ENCODE assay signal across 8 mouse cellular contexts in the genomic region with DNA sequence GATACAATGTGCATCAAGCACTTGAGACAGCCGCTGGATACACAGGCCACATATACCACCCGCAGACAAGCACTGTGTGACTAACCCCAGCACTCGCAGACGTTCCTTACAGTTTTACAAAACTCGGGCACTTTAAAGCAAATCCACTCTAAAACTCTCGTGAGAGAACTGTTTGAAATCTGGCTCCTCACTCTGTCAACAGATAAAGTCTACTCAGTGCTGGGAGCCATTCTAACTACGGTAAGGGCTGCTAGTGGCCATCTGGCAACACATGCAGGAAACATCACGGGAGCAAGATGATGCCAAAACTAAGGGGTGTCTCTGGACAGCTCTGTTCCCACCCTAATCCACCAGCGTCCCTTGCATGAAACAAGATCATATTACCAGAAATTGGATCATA. TPM values are rescaled to one million over a fixed set of nuclear protein-coding genes. Genes with fewer than 3 reads are reported as not detected.
DNase-seq lines count a peak whose midpoint lies in the region; ATAC-seq lines count a peak whose summit lies in the region.

No protein-coding gene starts in this region.

- H3K4me2 ChIP-seq in kidney, embryonic 14.5 days (replicated peaks; ENCODE audit: low read depth, low read length), result peak overlapping the region; percentile 68
- peak overlapping the region; percentile 76 for H3K4me2 ChIP-seq in heart, embryonic 14.5 days (ENCODE audit: low read length)

- peak overlapping the region; percentile 97 for H3K4me3 ChIP-seq in kidney, embryonic 14.5 days (ENCODE audit: low read length)
- H3K4me3 ChIP-seq in heart, embryonic 14.5 days (ENCODE audit: control insufficient read depth in 1 of 2, insufficient read depth in 1 of 2, low read depth in 1 of 2, low read length in 2 of 2), result peak overlapping the region; percentile 45 to 95
- H3K4me3 ChIP-seq in macrophage (ENCODE audit: inconsistent target), result peak overlapping the region; percentile 83

- 51% methylated on average over 9 of the region's 9 CpGs for WGBS in kidney, embryonic 14.5 days
- 35% methylated on average over 9 of the region's 9 CpGs for WGBS in heart, embryonic 14.5 days
- WGBS in macrophage (ENCODE audit: missing documents), result 13% methylated on average over 9 of the region's 9 CpGs

- peak overlapping the region; percentile 97; the same call in 1 of the 2 replicates for H3K9ac ChIP-seq in kidney, embryonic 14.5 days (ENCODE audit: low read depth, low read length)
- peak overlapping the region; percentile 95 for H3K9ac ChIP-seq in heart, embryonic 14.5 days (ENCODE audit: low read length)

- ATAC-seq in kidney, embryonic 14.5 days (ENCODE audit: low FRiP score, low TSS enrichment), result no peak
- ATAC-seq in heart, embryonic 14.5 days (ENCODE audit: insufficient number of reproducible peaks, insufficient read depth, low FRiP score, low read depth), result no peak

- no peaks in the 10 kb centered on the region for H3K27me3 ChIP-seq in kidney, embryonic 14.5 days (ENCODE audit: control insufficient read depth, insufficient read depth, low read length)
- no peaks in the 10 kb centered on the region for H3K27me3 ChIP-seq in heart, embryonic 14.5 days (ENCODE audit: control insufficient read depth, insufficient read depth, low read length)

- no peak for DNase-seq in kidney, adult 9 months
- peak; percentile 26 for DNase-seq in NIH3T3 (ENCODE audit: low read depth)
- DNase-seq in left cerebral cortex, adult 11 months (ENCODE audit: low spot score), result no peak
- no peak for DNase-seq in frontal cortex, postnatal 25 days (ENCODE audit: low spot score in 2 of 2)
- DNase-seq in adrenal gland, postnatal 14 days, result no peak

- peaks cover 64% of the 10 kb centered on the region for H3K79me2 ChIP-seq in macrophage (ENCODE audit: inconsistent target)

- no peaks in the 10 kb centered on the region for H3K9me3 ChIP-seq in kidney, embryonic 14.5 days (ENCODE audit: control insufficient read depth, low read length)
- no peaks in the 10 kb centered on the region for H3K9me3 ChIP-seq in heart, embryonic 14.5 days (ENCODE audit: control insufficient read depth, low read length)

- H3K36me3 ChIP-seq in kidney, embryonic 14.5 days (ENCODE audit: control insufficient read depth, insufficient read depth, low read length), result no peaks in the 10 kb centered on the region
- H3K36me3 ChIP-seq in heart, embryonic 14.5 days (ENCODE audit: control insufficient read depth, insufficient read depth, low read length), result no peaks in the 10 kb centered on the region
- no peaks in the 10 kb centered on the region for H3K36me3 ChIP-seq in macrophage (ENCODE audit: inconsistent target)

- peaks cover 13% of the 10 kb centered on the region for H3K4me1 ChIP-seq in kidney, embryonic 14.5 days (ENCODE audit: control insufficient read depth, insufficient read depth, low read length)
- H3K4me1 ChIP-seq in heart, embryonic 14.5 days (ENCODE audit: control insufficient read depth in 2 of 2, insufficient read depth in 2 of 2, low read length in 2 of 2), result peaks cover 5 to 19% of the 10 kb centered on the region in 2 experiments

- H3K27ac ChIP-seq in kidney, embryonic 14.5 days (ENCODE audit: low read depth, low read length), result no peak overlapping the region; the same call in 1 of the 2 replicates
- H3K27ac ChIP-seq in heart, embryonic 14.5 days (replicated peaks in 1 of 2; ENCODE audit: control insufficient read depth in 1 of 2, insufficient read depth in 1 of 2, low read depth in 2 of 2, low read length in 2 of 2), result peak overlapping the region in 1 of 2 experiments; percentile 51; a peak in 1 of 4 replicates
- peak overlapping the region; percentile 41 for H3K27ac ChIP-seq in macrophage

RNA-seq across cellular contexts. Expression of a gene that starts 1.2 kb away (rescaled TPM):
- 38.9 and 79.5 TPM in 2 replicates for polyA plus RNA-seq in kidney, embryonic 14.5 days (2014; fragmentation: Nextera tagmentation; extraction: Ambion mirVana)
- 59.9 and 62.4 TPM in 2 replicates for polyA plus RNA-seq in heart, embryonic 14.5 days (2014; fragmentation: Nextera tagmentation; extraction: Ambion mirVana)
- 100 to 1,000 TPM; 190 to 346 (median 244) TPM for total RNA-seq in macrophage (2018; cell fraction: chromatin; rRNA removed)
- total RNA-seq in macrophage (2018; cell fraction: cytosol; rRNA removed), result 100 to 1,000 TPM; 105 to 139 (median 124) TPM
- total RNA-seq in macrophage (2018; cell fraction: nucleus; rRNA removed), result 100 to 1,000 TPM; 137 to 258 (median 173) TPM
- polyA plus RNA-seq in macrophage (2018), result 112 to 173 TPM (median 131 TPM) in 3 replicates
- 132 and 139 TPM in 2 replicates for total RNA-seq in adrenal gland, postnatal 14 days (2021)

RNA-seq across cellular contexts. Expression of a gene that starts 34.4 kb away (rescaled TPM):
- polyA plus RNA-seq in kidney, embryonic 14.5 days (2014; fragmentation: Nextera tagmentation; extraction: Ambion mirVana), result 20.3 and 29.6 TPM in 2 replicates
- 25.3 TPM in 2 replicates for polyA plus RNA-seq in heart, embryonic 14.5 days (2014; fragmentation: Nextera tagmentation; extraction: Ambion mirVana)
- 100 to 1,000 TPM in 25 of 26 experiments, 10 to 100 TPM in 1; 93.4 to 193 (median 164) TPM for total RNA-seq in macrophage (2018; cell fraction: chromatin; rRNA removed)
- 10 to 100 TPM; 21.3 to 53.2 (median 37.1) TPM for total RNA-seq in macrophage (2018; cell fraction: cytosol; rRNA removed)
- total RNA-seq in macrophage (2018; cell fraction: nucleus; rRNA removed), result 100 to 1,000 TPM in 9 of 26 experiments, 10 to 100 TPM in 17; 55.4 to 150 (median 83.9) TPM
- polyA plus RNA-seq in macrophage (2018), result 18.4 to 27.9 TPM (median 23.3 TPM) in 3 replicates
- total RNA-seq in adrenal gland, postnatal 14 days (2021), result 98.8 and 120 TPM in 2 replicates
